Mouse (Mus musculus): Measurements from ENCODE around the gene Hpse. TPM values are rescaled to one million over a fixed set of nuclear protein-coding genes. Genes with fewer than 3 reads are reported as not detected.

Gene Hpse
- polyA plus RNA-seq, 1 experiment, result 3.1 TPM

GRCm38 (mm10) chr5:100642316-100642715 lies 77.2 kb downstream of the Hpse start:
- H3K27ac ChIP-seq (ENCODE audit: control insufficient read depth, insufficient read depth, low read length), result no peak overlapping the region
- H3K4me3 ChIP-seq (ENCODE audit: control insufficient read depth, insufficient read depth, low read length), result no peak overlapping the region
- 32% methylated on average over 5 of the region's 5 CpGs for WGBS
- peaks cover 45% of the 10 kb centered on the region for H3K4me1 ChIP-seq (replicated peaks; ENCODE audit: control insufficient read depth, insufficient read depth, low read length)
- no peaks in the 10 kb centered on the region for H3K36me3 ChIP-seq (ENCODE audit: control insufficient read depth, insufficient read depth, low read length)
- no peaks in the 10 kb centered on the region for H3K27me3 ChIP-seq (ENCODE audit: control insufficient read depth, insufficient read depth, low read length)
- TF ChIP-seq CTCF (IDR thresholded peaks at IDR 0.05; ENCODE audit: borderline replicate concordance, control insufficient read depth, extremely low read depth, insufficient read depth, low read length, poor library complexity) (no peak), POLR2A (IDR thresholded peaks at IDR 0.05; ENCODE audit: control insufficient read depth, extremely low read depth, insufficient read depth, low read length, poor library complexity) (no peak)
- no peak for DNase-seq

DNA sequence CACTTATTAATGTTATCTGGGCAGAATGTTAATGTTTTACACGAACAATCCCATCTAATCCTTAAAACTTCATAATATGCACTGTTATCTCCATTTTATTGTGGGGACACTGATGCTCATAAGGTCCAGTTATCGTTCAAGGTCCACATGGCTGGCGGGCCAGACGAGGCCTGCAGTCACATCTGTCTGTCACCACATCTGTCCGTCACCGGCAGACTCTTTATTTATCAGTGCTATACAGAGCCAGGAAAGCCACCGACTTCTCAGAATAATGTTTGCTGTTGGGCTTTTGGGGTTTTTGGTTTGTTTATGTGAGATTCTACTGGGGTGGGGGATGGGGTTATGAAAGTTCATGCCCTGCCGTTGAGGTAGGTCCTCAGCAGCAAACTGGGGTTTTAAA lies 81.0 kb downstream of the Hpse start:
- Histone ChIP-seq H3K36me3 (ENCODE audit: control insufficient read depth, insufficient read depth, low read length) (no peaks in the 10 kb centered on the region), H3K4me3 (ENCODE audit: control insufficient read depth, insufficient read depth, low read length) (no peak overlapping the region), H3K4me1 (replicated peaks; ENCODE audit: control insufficient read depth, insufficient read depth, low read length) (peaks cover 42% of the 10 kb centered on the region), H3K27ac (ENCODE audit: control insufficient read depth, insufficient read depth, low read length) (no peak overlapping the region), H3K27me3 (ENCODE audit: control insufficient read depth, insufficient read depth, low read length) (no peaks in the 10 kb centered on the region)
- 41% methylated on average over 8 of the region's 8 CpGs for WGBS
- TF ChIP-seq CTCF (IDR thresholded peaks at IDR 0.05; ENCODE audit: borderline replicate concordance, control insufficient read depth, extremely low read depth, insufficient read depth, low read length, poor library complexity) (no peak), POLR2A (IDR thresholded peaks at IDR 0.05; ENCODE audit: control insufficient read depth, extremely low read depth, insufficient read depth, low read length, poor library complexity) (no peak)
- no peak for DNase-seq

GRCm38 (mm10) chr5:100636794-100637544 lies 82.5 kb downstream of the Hpse start:
- DNase-seq, result no peak
- Histone ChIP-seq H3K4me3 (ENCODE audit: control insufficient read depth, insufficient read depth, low read length) (no peak overlapping the region), H3K4me1 (replicated peaks; ENCODE audit: control insufficient read depth, insufficient read depth, low read length) (peaks cover 26% of the 10 kb centered on the region), H3K36me3 (ENCODE audit: control insufficient read depth, insufficient read depth, low read length) (no peaks in the 10 kb centered on the region), H3K27ac (ENCODE audit: control insufficient read depth, insufficient read depth, low read length) (peak overlapping the region; percentile 66; the same call in 1 of the 2 replicates), H3K27me3 (ENCODE audit: control insufficient read depth, insufficient read depth, low read length) (no peaks in the 10 kb centered on the region)
- WGBS, result 11% methylated on average over 8 of the region's 8 CpGs
- TF ChIP-seq CTCF (IDR thresholded peaks at IDR 0.05; ENCODE audit: borderline replicate concordance, control insufficient read depth, extremely low read depth, insufficient read depth, low read length, poor library complexity), result no peak
- no peak for TF ChIP-seq POLR2A (IDR thresholded peaks at IDR 0.05; ENCODE audit: control insufficient read depth, extremely low read depth, insufficient read depth, low read length, poor library complexity)

- Histone ChIP-seq H3K4me1 (replicated peaks; ENCODE audit: control insufficient read depth, insufficient read depth, low read length) (peaks cover 24% of the 10 kb centered on the region), H3K27me3 (ENCODE audit: control insufficient read depth, insufficient read depth, low read length) (no peaks in the 10 kb centered on the region), H3K4me3 (ENCODE audit: control insufficient read depth, insufficient read depth, low read length) (no peak overlapping the region), H3K27ac (ENCODE audit: control insufficient read depth, insufficient read depth, low read length) (0 out of 2 replicates have a peak overlapping the region, but pooled peaks have one; percentile 19), H3K36me3 (ENCODE audit: control insufficient read depth, insufficient read depth, low read length) (no peaks in the 10 kb centered on the region)
- no peak for TF ChIP-seq POLR2A (IDR thresholded peaks at IDR 0.05; ENCODE audit: control insufficient read depth, extremely low read depth, insufficient read depth, low read length, poor library complexity)
- TF ChIP-seq CTCF (IDR thresholded peaks at IDR 0.05; ENCODE audit: borderline replicate concordance, control insufficient read depth, extremely low read depth, insufficient read depth, low read length, poor library complexity), result no peak
- no peak for DNase-seq
- 76% methylated on average over 4 of the region's 4 CpGs for WGBS
Observed at GRCm38 (mm10) chr5:100635908-100636307, 83.6 kb downstream of the Hpse start.

DNA sequence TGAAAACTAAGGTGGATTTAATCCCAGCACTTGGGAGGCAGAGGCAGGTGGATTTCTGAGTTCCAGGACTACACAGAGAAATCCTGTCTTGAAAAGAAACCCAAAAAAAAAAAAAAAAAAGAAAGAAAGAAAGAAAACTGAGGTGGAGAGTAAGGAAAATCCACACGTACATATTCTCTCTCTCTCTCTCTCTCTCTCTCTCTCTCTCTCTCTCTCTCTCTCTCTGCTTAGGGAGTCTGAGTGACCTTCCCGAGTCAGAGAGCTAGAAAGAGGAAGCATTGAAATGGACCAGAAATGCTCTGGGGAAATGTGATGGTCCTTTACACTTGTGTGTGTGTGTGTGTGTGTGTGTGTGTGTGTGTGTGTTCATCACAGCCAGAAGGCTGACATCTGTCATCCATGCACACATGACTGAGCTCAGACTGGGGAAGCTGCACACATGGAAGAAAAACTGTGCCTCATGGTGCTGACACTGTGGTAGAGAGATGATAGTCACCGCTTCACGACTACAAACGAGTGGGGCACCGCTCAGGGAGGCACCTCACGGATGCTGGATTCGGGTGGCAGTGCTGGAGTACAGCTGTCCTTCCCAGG lies 84.5 kb downstream of the Hpse start:
- whole genome bisulfite sequencing, result 78% methylated on average over 8 of the region's 8 CpGs
- no peak overlapping the region for H3K4me3 ChIP-seq (ENCODE audit: control insufficient read depth, insufficient read depth, low read length)
- H3K27ac ChIP-seq (ENCODE audit: control insufficient read depth, insufficient read depth, low read length), result no peak overlapping the region
- H3K4me1 ChIP-seq (replicated peaks; ENCODE audit: control insufficient read depth, insufficient read depth, low read length), result peaks cover 24% of the 10 kb centered on the region
- no peak for DNase-seq
- no peaks in the 10 kb centered on the region for H3K27me3 ChIP-seq (ENCODE audit: control insufficient read depth, insufficient read depth, low read length)
- TF ChIP-seq CTCF (IDR thresholded peaks at IDR 0.05; ENCODE audit: borderline replicate concordance, control insufficient read depth, extremely low read depth, insufficient read depth, low read length, poor library complexity), result no peak
- TF ChIP-seq POLR2A (IDR thresholded peaks at IDR 0.05; ENCODE audit: control insufficient read depth, extremely low read depth, insufficient read depth, low read length, poor library complexity), result no peak
- H3K36me3 ChIP-seq (ENCODE audit: control insufficient read depth, insufficient read depth, low read length), result no peaks in the 10 kb centered on the region

DNA sequence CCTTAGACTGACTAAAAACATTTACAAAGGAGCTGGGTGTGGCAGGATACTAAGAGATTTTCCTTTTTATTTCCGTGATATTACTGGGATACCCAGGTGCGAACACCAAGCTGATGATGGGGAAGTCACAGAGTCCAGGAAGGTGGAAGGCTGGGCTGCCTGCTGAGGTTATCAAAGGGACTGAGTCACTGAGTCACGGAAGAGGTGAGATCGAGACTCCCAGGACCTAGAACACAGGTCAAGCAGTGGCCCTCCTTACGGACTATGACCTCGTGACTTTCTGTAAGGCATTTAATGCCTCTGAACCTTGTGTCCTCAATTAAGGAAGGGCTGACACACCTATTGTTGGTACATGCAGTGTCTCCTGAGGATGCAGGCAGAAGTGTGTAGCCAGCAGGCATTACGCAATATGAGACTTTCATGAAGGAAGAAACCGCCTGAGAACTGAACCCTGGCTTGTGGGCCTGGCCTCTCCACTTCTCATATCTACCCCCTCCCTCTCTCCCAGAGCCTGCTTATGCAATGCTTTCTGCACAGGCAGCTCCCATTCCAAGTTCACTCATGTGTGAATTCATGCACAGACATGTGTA lies 86.9 kb downstream of the Hpse start:
- no peak overlapping the region for H3K4me3 ChIP-seq (ENCODE audit: control insufficient read depth, insufficient read depth, low read length)
- H3K4me1 ChIP-seq (replicated peaks; ENCODE audit: control insufficient read depth, insufficient read depth, low read length), result peaks cover 20% of the 10 kb centered on the region
- no peaks in the 10 kb centered on the region for H3K27me3 ChIP-seq (ENCODE audit: control insufficient read depth, insufficient read depth, low read length)
- no peaks in the 10 kb centered on the region for H3K36me3 ChIP-seq (ENCODE audit: control insufficient read depth, insufficient read depth, low read length)
- 88% methylated on average over 8 of the region's 8 CpGs for WGBS
- no peak for DNase-seq
- H3K27ac ChIP-seq (ENCODE audit: control insufficient read depth, insufficient read depth, low read length), result no peak overlapping the region
- TF ChIP-seq POLR2A (IDR thresholded peaks at IDR 0.05; ENCODE audit: control insufficient read depth, extremely low read depth, insufficient read depth, low read length, poor library complexity) (no peak), CTCF (IDR thresholded peaks at IDR 0.05; ENCODE audit: borderline replicate concordance, control insufficient read depth, extremely low read depth, insufficient read depth, low read length, poor library complexity) (no peak)

Other genes with a start within 250 kb of the Hpse start
- gene Lin54, start 219.1 kb downstream of the Hpse start, polyA plus RNA-seq (2012; rRNA removed), result 12.7 and 15.6 TPM in 2 replicates
- gene Cops4, start 201.4 kb downstream of the Hpse start, polyA plus RNA-seq (2012; rRNA removed), result 24.8 and 26.7 TPM in 2 replicates
- gene Plac8, start 147.5 kb downstream of the Hpse start, polyA plus RNA-seq (2012; rRNA removed), result 118 and 153 TPM in 2 replicates
- 90.2 and 114 TPM in 2 replicates for gene Coq2, start 44.6 kb downstream of the Hpse start, polyA plus RNA-seq (2012; rRNA removed)
- 13.7 and 15.6 TPM in 2 replicates for gene Helq, start 78.9 kb upstream of the Hpse start, polyA plus RNA-seq (2012; rRNA removed)
- gene Mrps18c, start 78.9 kb upstream of the Hpse start, polyA plus RNA-seq (2012; rRNA removed), result 19.4 and 21.0 TPM in 2 replicates
- gene Abraxas1, start 101.2 kb upstream of the Hpse start, polyA plus RNA-seq (2012; rRNA removed), result 7.9 and 9.4 TPM in 2 replicates
- gene Gpat3, start 126.0 kb upstream of the Hpse start, polyA plus RNA-seq (2012; rRNA removed), result 1.6 and 1.9 TPM in 2 replicates